Mouse (Mus musculus): ENCODE data around the gene Dis3l2.

The Dis3l2 gene

DNA sequence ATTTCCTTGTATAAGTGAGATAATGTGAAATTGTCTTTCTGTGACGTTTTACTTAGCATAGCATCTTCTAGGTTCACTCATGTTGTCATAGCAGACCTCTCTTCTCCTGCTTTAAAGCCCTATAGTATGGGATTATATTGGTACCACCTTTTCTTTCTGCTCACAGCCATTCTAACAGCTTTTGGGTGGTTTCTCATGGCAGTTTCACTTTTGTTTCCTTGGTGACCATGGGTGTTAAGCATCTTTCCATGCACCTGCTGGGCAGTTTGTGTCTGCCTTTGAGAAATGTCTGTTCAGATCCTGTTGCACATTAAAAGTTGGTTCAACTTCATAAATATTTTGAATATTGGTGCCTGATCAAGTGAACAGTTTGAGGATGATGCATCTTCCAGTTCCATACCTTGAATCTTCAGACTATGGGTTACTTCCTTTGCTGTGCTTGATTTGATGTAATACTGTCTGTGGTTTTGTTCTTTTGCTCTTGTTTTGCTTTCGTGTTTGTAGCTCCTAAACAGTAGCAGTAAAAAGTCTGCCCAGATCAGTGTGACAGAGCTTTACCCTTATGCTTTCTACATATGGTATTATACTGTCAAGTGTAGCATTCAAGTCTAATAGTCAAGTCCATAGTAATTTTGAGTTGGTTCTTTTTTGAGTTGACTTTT, 29.7 kb downstream of the Dis3l2 start:
- DNase-seq (ENCODE audit: low spot score in 2 of 2): no peak

- no peak for DNase-seq (ENCODE audit: low spot score in 2 of 2)
These were observed 32.8 kb downstream of the Dis3l2 start for GRCm38 (mm10) chr1:86736414-86736813.

DNA sequence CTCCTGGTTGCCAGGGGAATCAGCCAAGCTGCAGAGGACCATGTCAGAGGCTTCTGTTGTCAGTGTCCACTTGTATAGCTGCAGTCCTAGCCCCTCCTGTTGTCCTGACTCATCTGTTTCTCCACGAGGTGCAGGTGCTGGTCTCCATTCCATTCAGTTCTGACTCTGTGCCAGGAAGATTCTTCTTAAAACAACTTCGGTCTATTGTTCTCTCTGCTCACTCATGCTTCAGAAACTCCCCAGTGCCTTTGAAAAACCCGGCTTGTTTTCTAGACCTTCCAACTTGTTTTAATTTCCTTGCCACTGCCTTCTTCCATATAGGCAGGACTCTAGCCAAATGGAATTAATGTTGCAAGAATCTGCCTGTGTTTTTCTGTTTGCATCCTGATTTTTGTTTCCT, 39.3 kb downstream of the Dis3l2 start:
- DNase-seq (ENCODE audit: low spot score in 2 of 2): no peak

GRCm38 (mm10) chr1:86747034-86747433, 43.4 kb downstream of the Dis3l2 start:
- no peak for DNase-seq (ENCODE audit: low spot score in 2 of 2)

DNA sequence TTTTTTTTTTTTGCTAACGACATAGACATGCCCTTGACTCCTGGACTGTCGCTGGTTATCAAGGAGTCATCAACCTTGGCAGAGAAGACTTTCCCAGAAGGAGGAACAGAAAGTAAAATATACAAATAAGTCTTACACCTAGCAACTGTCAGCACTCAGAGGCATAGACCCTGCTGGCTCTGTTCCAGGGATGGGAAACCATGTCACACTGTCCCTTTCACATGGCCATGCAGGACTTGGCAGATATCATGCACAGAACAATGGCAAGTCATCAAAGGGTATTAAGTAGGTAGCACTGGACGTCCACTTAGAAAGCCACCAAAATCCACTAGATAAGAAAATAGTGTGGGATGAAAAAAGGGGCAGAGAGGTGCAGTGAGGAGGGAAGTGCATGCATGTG, 46.5 kb downstream of the Dis3l2 start:
- DNase-seq (ENCODE audit: low spot score in 2 of 2): no peak

- no peak for DNase-seq (ENCODE audit: low spot score in 2 of 2)
These were observed 49.8 kb downstream of the Dis3l2 start for GRCm38 (mm10) chr1:86753416-86753815.

DNA sequence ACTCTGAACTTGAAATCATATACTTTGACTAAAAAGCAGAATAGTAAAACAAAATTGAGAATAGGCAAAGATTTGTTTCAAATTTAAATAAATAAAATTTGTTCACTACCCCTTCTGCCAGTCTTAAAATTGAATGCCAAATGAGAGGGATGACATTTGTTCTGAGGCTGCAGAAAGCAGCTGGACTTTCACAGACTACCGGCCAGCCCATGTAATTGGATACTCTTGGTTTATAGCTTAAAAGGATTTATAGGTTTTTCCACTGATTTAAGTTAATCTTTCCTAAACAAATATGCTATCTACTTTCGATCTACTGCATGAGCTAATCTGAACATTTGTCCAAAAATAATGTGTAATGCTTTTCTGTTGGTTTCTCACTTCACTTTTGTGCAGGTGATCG, 50.7 kb downstream of the Dis3l2 start:
- DNase-seq (ENCODE audit: low spot score in 2 of 2): no peak

GRCm38 (mm10) chr1:86758091-86758490, 54.5 kb downstream of the Dis3l2 start:
- DNase-seq (ENCODE audit: low spot score in 2 of 2): no peak

GRCm38 (mm10) chr1:86762161-86762560, 58.6 kb downstream of the Dis3l2 start:
- no peak for DNase-seq (ENCODE audit: low spot score in 2 of 2)

DNA sequence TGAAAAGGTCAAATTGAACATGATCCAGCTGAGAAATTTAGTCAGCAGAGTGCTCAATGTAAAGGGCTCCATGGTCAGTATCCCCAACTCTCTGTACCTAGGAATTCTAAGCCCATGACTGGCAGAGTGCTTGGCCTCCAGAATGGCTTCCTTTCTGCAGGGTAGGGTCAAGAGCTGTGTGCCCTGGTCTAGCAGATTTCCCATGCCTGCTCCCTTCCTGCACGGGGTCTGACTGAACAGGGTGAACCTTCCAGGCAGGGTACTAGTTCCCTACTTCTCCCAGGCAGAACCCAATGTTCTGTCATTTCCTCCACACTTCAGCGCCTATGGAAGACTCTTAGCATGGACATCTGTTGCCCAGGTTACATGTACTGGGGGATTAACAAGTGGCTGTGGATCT, 97.6 kb downstream of the Dis3l2 start:
- DNase-seq (ENCODE audit: low spot score in 2 of 2): no peak

DNA sequence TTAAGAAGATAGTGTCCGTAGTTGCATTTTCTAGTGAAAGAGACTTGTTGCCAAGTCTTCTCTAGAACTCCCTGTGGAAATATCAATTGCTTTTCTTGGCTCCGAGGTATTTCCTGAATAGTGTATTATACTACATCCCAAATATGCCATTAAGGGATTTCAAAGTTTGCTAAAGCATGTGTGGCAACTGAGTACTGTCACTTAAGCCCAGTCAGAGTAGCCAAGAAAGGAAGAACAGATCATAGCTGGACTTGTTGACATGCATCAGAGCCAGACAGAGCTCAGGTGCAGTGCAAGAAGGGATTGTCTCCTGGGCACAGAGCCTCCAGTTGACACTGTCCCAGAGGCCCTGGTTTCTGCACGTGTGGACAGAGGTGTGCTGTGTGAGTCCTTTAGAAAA, 108.1 kb downstream of the Dis3l2 start:
- DNase-seq (ENCODE audit: low spot score in 2 of 2): no peak

DNA sequence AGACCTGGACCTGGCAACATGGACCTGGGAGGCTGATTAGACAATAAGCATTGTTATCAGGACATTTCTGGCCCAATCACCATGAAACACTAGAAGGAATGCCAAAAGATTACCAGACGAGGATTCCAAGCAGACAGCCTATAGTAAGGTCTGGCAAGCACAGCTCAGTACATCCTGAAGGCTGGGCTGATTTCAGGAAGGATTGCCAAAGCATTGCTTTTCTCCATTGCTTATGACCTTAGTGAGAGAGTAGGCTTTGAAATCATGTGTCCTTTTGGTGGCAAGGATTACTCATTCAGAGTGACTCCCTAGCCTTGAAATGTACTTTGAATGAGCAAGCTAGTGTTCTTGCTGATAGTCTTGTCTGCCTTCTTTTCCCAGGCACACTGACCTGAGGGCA, 118.7 kb downstream of the Dis3l2 start:
- no peak for DNase-seq (ENCODE audit: low spot score in 2 of 2)

GRCm38 (mm10) chr1:86834351-86834987, 130.9 kb downstream of the Dis3l2 start:
- peak in 1 of 2 experiments; percentile 16 for DNase-seq (ENCODE audit: low spot score in 2 of 2)

DNA sequence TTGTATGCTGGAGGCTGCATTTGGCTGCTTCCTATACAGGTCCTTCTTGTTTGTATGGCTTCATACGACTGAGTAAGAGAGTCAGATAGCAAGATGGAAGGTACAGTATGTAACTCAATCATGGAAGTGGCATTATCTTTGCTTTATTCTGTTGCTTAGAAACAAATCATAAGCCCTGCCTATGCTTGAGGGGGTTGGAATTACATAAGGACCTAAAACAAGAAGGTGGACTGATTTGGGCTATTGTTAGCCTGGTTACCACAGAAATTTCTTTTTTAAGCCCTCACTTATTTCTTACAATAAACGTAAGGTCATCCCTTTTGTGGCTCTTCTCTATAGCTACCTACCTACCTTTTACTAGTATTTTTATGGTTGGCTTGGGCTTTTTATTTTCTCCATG, 131.4 kb downstream of the Dis3l2 start:
- peak in 1 of 2 experiments; percentile 6 for DNase-seq (ENCODE audit: low spot score in 2 of 2)

DNA sequence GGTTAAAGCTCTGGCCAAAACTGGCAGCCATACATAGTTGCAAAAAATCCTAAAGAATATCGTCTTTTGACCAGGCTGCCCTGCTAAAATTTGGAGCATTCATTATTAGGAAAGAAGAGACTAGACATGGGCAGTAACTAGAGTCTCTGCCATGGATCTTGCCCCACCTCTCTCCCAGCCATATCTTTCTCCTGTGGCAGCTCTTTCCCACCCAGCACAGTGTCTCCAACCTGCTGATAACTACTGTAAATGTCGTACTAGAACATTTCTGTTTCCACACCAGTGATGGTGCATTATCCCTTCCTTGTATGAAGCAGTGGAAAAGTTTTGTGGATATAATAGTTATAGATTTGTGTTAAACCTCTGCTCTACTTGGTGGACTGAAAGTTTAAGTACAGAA, 147.1 kb downstream of the Dis3l2 start:
- DNase-seq (ENCODE audit: low spot score in 2 of 2): no peak

GRCm38 (mm10) chr1:86858876-86859275, 155.3 kb downstream of the Dis3l2 start:
- no peak for DNase-seq (ENCODE audit: low spot score in 2 of 2)

- no peak for DNase-seq (ENCODE audit: low spot score in 2 of 2)
These were observed 155.8 kb downstream of the Dis3l2 start for GRCm38 (mm10) chr1:86859371-86859770.

GRCm38 (mm10) chr1:86873745-86874144, 170.1 kb downstream of the Dis3l2 start:
- DNase-seq (ENCODE audit: low spot score in 2 of 2): no peak

DNA sequence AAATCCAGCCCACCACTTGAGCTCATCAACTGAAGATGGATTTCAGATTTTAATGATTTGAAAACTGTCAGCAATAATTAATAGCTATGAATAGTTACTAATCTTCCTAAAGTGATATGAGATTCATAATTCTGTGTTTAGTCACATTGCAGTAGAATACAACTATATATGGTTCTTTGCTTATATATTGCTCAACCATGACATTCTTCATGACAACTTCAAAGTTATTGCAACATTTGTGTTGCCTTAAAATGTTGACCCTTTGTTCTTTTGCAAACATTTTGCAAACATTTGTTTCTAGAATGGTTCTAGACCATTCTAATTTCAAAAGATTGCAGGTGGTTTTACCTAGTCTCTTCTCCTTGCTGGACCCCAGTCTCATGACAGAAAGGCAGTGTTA, 175.1 kb downstream of the Dis3l2 start:
- DNase-seq (ENCODE audit: low spot score in 2 of 2): no peak

DNA sequence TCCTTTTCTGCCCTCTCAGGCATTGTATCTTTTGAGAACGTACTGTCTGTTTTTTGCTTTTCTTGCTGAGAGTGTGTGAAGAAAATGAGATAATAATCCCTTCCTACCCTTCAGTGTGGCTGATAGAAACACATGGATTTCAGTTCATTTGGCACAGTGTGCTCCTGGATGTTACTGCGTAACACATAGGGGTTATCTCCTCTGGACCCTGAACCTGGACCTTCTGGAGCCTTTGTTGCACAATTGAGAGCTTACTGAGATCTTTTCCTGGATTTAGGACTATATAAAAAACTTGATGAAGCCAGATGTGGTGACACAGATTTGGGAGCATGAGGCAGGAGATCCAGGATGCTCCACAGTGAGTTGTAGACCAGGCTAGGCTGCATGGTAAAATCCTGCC, 175.9 kb downstream of the Dis3l2 start:
- no peak for DNase-seq (ENCODE audit: low spot score in 2 of 2)

- DNase-seq (ENCODE audit: low spot score in 2 of 2): no peak
These were observed 183.5 kb downstream of the Dis3l2 start for GRCm38 (mm10) chr1:86887060-86887459.

- DNase-seq (ENCODE audit: low spot score in 2 of 2): no peak
These were observed 208.9 kb downstream of the Dis3l2 start for GRCm38 (mm10) chr1:86912481-86912880.

DNA sequence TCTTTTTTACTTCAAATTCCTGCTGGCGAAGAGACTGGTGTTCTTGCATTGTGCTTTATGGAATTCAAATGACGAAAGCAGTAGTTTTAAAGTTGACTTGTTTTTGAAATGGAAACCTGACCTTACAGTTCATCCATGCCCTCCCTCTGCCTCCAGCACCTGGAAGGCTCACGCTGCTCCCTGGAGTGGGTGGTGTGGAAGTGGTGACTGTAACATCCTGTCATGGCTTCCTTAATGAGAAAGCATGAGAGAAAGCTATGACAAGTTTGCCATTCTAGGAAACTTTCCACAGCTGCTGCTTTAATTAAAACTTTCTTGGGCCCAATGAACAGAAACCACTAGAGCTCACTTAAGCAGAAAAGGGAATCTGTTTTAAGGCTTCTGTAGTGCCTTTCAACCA, 210.3 kb downstream of the Dis3l2 start:
- DNase-seq (ENCODE audit: low spot score in 2 of 2): peak; percentile 40 to 52

DNA sequence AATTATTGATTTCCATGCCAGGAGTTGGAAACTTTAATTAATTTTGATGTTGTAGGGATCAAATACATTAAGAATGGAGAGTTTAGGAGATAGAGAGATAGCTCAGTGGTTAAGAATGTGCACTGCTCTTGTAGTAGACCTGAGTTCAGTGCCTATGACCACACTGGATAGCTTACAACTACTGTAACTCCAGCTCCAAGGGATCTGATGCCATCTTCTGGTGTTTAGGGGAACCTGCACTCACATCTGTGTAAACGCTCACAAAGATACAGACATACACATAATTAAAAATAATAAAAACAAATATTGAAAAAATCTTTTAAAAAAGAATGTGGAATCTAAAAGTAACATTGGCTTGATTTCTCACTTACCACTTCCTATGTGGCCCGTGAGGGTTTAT, 211.1 kb downstream of the Dis3l2 start:
- DNase-seq (ENCODE audit: low spot score in 2 of 2): no peak

Data from right cerebral cortex, adult 2 months (tissue).